9 mouse cellular contexts compared by ENCODE assay signal in genomic region chr9:13969262-13969661, GRCm38 (mm10).
DNase-seq lines count a peak whose midpoint lies in the region; ATAC-seq lines count a peak whose summit lies in the region.
"Had no signal": no experiment of that assay in that cellular context is flagged by ENCODE, and none has a peak within 500 bp of the region (broad histone marks: within the 10 kb centered on the region; RNA-seq: fewer than 3 reads in every experiment).

No protein-coding gene starts in this region.

- H3K27me3 ChIP-seq in midbrain, embryonic 14.5 days (ENCODE audit: control insufficient read depth, insufficient read depth, low read length), result no peaks in the 10 kb centered on the region
- H3K27me3 ChIP-seq in midbrain, embryonic 10.5 days (ENCODE audit: low read depth, poor library complexity, severe bottlenecking), result no peaks in the 10 kb centered on the region
- H3K27me3 ChIP-seq in intestine, embryonic 15.5 days (replicated peaks), result no peaks in the 10 kb centered on the region
- H3K27me3 ChIP-seq: heart, embryonic 15.5 days had no signal

- H3K9ac ChIP-seq in midbrain, embryonic 14.5 days (replicated peaks; ENCODE audit: low read length), result no peak overlapping the region
- H3K9ac ChIP-seq in intestine, embryonic 15.5 days, result no peak overlapping the region
- H3K9ac ChIP-seq: heart, embryonic 15.5 days had no signal

- 75% methylated on average over 1 of the region's 1 CpGs for WGBS in midbrain, embryonic 14.5 days
- 81% methylated on average over 1 of the region's 1 CpGs for WGBS in midbrain, embryonic 10.5 days
- WGBS in intestine, embryonic 15.5 days, result 66% methylated on average over 1 of the region's 1 CpGs

- H3K4me2 ChIP-seq in midbrain, embryonic 14.5 days (ENCODE audit: low read length), result no peak overlapping the region
- no peak overlapping the region for H3K4me2 ChIP-seq in intestine, embryonic 15.5 days (replicated peaks)
- H3K4me2 ChIP-seq: heart, embryonic 15.5 days had no signal

- no peak for ATAC-seq in midbrain, embryonic 14.5 days (ENCODE audit: low FRiP score, low TSS enrichment)
- ATAC-seq in intestine, embryonic 15.5 days, result no peak

- DNase-seq in heart, adult 18-20 months, result peak; percentile 37 to 42
- DNase-seq in heart, postnatal 25 days (ENCODE audit: low spot score), result no peak
- DNase-seq in midbrain, embryonic 14.5 days, result peak; percentile 43
- no peak for DNase-seq in midbrain, embryonic 10.5 days (ENCODE audit: low spot score)
- peak; percentile 59 for DNase-seq in heart, postnatal 4 days
- peak; percentile 25 for DNase-seq in lung, postnatal 36 days
- DNase-seq in urinary bladder, postnatal 4 days (ENCODE audit: low spot score in 2 of 2), result no peak

- H3K9me3 ChIP-seq in midbrain, embryonic 14.5 days (ENCODE audit: control insufficient read depth, low read length), result no peaks in the 10 kb centered on the region
- H3K9me3 ChIP-seq in midbrain, embryonic 10.5 days (replicated peaks), result no peaks in the 10 kb centered on the region
- no peaks in the 10 kb centered on the region for H3K9me3 ChIP-seq in intestine, embryonic 15.5 days
- H3K9me3 ChIP-seq: heart, embryonic 15.5 days had no signal

- H3K4me3 ChIP-seq in midbrain, embryonic 14.5 days (replicated peaks; ENCODE audit: low read depth, low read length), result no peak overlapping the region
- H3K4me3 ChIP-seq in midbrain, embryonic 10.5 days, result no peak overlapping the region
- H3K4me3 ChIP-seq in intestine, embryonic 15.5 days (replicated peaks), result no peak overlapping the region
- H3K4me3 ChIP-seq: heart, embryonic 15.5 days had no signal

- H3K27ac ChIP-seq in midbrain, embryonic 14.5 days (replicated peaks; ENCODE audit: low read depth, low read length), result no peak overlapping the region
- no peak overlapping the region for H3K27ac ChIP-seq in midbrain, embryonic 10.5 days (replicated peaks)
- H3K27ac ChIP-seq in intestine, embryonic 15.5 days, result no peak overlapping the region
- H3K27ac ChIP-seq: heart, embryonic 15.5 days had no signal

- H3K36me3 ChIP-seq in midbrain, embryonic 14.5 days (ENCODE audit: control insufficient read depth, insufficient read depth, low read length), result no peaks in the 10 kb centered on the region
- H3K36me3 ChIP-seq in midbrain, embryonic 10.5 days, result no peaks in the 10 kb centered on the region
- no peaks in the 10 kb centered on the region for H3K36me3 ChIP-seq in intestine, embryonic 15.5 days
- H3K36me3 ChIP-seq: heart, embryonic 15.5 days had no signal

- intact Hi-C loops in heart, postnatal 25 days (cut with DNase I), result no loop called here

- H3K4me1 ChIP-seq in midbrain, embryonic 14.5 days (ENCODE audit: control insufficient read depth, insufficient read depth, low read length), result no peaks in the 10 kb centered on the region
- no peaks in the 10 kb centered on the region for H3K4me1 ChIP-seq in midbrain, embryonic 10.5 days
- H3K4me1 ChIP-seq in intestine, embryonic 15.5 days (replicated peaks), result no peaks in the 10 kb centered on the region

Comparison
In these comparisons a context has a peak if more than half of its experiments do, and no peak if none do; other contexts are left out.
1. DNase-seq: peak in heart, adult 18-20 months (2 of 2), midbrain, embryonic 14.5 days (single experiment), heart, postnatal 4 days (single experiment) and lung, postnatal 36 days (single experiment); none in heart, postnatal 25 days (single experiment), midbrain, embryonic 10.5 days (single experiment) and urinary bladder, postnatal 4 days (0 of 2).